Mouse (Mus musculus): ENCODE measurements around the gene Dstyk. TPM values are rescaled to one million over a fixed set of nuclear protein-coding genes. Genes with fewer than 3 reads are reported as not detected.
A peak's percentile ranks its signal among the peaks of the same experiment; 100 is the strongest.

Gene Dstyk
- polyA plus RNA-seq, 1 experiment from 2014 or later = 16.9 TPM

DNA sequence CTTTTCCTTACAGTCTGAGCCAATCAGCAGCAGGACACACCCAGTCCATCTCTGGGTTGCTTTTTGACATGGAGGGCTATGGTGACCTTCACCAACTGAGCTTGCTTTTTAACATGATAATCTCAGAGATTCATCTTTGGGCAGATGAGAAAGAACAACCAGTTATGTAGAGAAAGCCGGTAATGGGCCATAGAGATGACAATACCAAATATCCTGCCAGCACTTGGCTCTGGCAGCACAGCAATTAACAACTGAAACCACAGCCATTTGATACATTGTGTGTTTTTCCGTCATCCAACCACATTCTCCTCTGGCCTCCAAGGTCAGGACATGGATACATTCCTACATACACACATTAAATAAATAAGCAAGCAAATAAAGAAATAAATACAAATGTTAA is 53.7 kb downstream of the Dstyk start:
- H3K9ac ChIP-seq (replicated peaks; ENCODE audit: low read length) = no peak overlapping the region
- H3K4me1 ChIP-seq (ENCODE audit: insufficient read depth, low read length) = peaks cover 3% of the 10 kb centered on the region; the same call in 1 of the 2 replicates
- H3K4me2 ChIP-seq (replicated peaks; ENCODE audit: low read depth, low read length) = no peak overlapping the region
- H3K36me3 ChIP-seq (ENCODE audit: insufficient read depth, low read length) = peaks cover 5% of the 10 kb centered on the region; the same call in 1 of the 2 replicates
- no peak overlapping the region for H3K27ac ChIP-seq (ENCODE audit: low read length)
- H3K4me3 ChIP-seq (ENCODE audit: low read length) = no peak overlapping the region
- H3K27me3 ChIP-seq (ENCODE audit: insufficient read depth, low read length) = no peaks in the 10 kb centered on the region
- ATAC-seq (ENCODE audit: low FRiP score, low TSS enrichment) = no peak
- no peaks in the 10 kb centered on the region for H3K9me3 ChIP-seq (ENCODE audit: low read length)
- WGBS = 92% methylated on average over 2 of the region's 2 CpGs

DNA sequence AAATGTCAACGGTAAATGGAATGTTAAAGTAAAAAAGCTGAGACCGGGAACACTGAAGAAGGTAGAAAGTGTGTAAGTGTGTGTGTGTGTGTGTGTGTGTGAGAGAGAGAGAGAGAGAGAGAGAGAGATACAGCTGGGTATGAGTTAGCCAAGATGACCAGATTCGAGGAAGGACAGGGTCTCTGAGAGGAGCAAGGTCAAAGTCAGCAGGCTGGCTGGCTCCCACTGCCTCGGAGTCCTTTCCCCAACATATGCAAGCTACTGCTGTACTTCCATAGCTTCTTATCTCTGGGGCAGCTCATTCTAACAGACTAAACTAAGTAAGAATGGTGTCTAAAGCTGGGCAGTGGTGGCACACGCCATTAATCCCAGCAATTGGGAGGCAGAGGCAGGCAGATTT is 54.1 kb downstream of the Dstyk start:
- no peak for ATAC-seq (ENCODE audit: low FRiP score, low TSS enrichment)
- Histone ChIP-seq H3K4me1 (ENCODE audit: insufficient read depth, low read length) (peaks cover 3% of the 10 kb centered on the region; the same call in 1 of the 2 replicates), H3K9ac (replicated peaks; ENCODE audit: low read length) (no peak overlapping the region), H3K4me3 (ENCODE audit: low read length) (no peak overlapping the region), H3K4me2 (replicated peaks; ENCODE audit: low read depth, low read length) (no peak overlapping the region), H3K27ac (ENCODE audit: low read length) (no peak overlapping the region), H3K9me3 (ENCODE audit: low read length) (no peaks in the 10 kb centered on the region), H3K27me3 (ENCODE audit: insufficient read depth, low read length) (no peaks in the 10 kb centered on the region), H3K36me3 (ENCODE audit: insufficient read depth, low read length) (peaks cover 4% of the 10 kb centered on the region; the same call in 1 of the 2 replicates)
- 83% methylated on average over 5 of the region's 5 CpGs for WGBS

DNA sequence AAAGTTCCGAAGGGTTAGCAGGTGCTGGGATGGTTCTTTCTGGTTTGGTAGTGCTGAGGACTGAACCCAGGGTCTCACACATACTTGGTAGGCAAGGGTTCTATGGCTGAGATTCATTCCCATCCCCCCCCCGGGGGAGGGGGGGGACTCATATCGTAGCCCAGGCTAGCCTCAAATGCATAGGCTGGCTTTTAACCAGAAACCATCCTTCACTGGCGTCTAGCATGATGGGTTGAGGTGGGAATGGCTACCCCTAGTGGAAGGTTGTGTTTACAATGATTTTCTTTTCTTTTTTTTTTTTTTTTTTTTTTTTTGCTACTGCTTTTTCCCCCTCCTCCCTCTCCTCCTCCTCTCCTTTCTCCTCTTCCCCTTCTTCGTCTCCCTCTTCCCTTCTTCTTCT is 55.2 kb downstream of the Dstyk start:
- Histone ChIP-seq H3K9ac (replicated peaks; ENCODE audit: low read length) (no peak overlapping the region), H3K9me3 (ENCODE audit: low read length) (no peaks in the 10 kb centered on the region), H3K36me3 (ENCODE audit: insufficient read depth, low read length) (no peaks in the 10 kb centered on the region), H3K4me3 (ENCODE audit: low read length) (no peak overlapping the region), H3K4me2 (replicated peaks; ENCODE audit: low read depth, low read length) (no peak overlapping the region), H3K27ac (ENCODE audit: low read length) (no peak overlapping the region), H3K4me1 (ENCODE audit: insufficient read depth, low read length) (peaks cover 3% of the 10 kb centered on the region; the same call in 1 of the 2 replicates), H3K27me3 (ENCODE audit: insufficient read depth, low read length) (no peaks in the 10 kb centered on the region)
- WGBS = 58% methylated on average over 5 of the region's 5 CpGs
- no peak for ATAC-seq (ENCODE audit: low FRiP score, low TSS enrichment)

DNA sequence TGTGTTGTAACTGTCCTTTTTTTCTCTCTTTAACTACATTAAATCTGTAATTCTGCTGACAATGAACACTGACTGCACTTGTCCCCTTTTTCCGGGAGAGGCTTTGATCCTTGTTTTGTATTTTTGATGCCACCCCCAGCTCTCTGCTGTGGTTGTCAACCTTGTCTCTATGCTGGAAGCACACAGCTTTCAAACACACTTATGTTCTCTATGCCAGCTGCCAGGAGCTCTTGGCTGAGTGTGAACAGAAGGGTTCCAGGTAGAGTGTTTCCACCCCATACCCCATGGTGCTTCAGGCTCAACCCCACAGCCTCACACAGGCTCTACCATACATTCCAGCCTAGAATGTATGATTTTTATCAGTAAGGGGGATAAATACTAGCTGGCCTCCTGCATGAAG is 57.1 kb downstream of the Dstyk start:
- H3K36me3 ChIP-seq (ENCODE audit: insufficient read depth, low read length) = no peaks in the 10 kb centered on the region
- WGBS = 79% methylated on average over 1 of the region's 1 CpGs
- H3K9me3 ChIP-seq (ENCODE audit: low read length) = no peaks in the 10 kb centered on the region

DNA sequence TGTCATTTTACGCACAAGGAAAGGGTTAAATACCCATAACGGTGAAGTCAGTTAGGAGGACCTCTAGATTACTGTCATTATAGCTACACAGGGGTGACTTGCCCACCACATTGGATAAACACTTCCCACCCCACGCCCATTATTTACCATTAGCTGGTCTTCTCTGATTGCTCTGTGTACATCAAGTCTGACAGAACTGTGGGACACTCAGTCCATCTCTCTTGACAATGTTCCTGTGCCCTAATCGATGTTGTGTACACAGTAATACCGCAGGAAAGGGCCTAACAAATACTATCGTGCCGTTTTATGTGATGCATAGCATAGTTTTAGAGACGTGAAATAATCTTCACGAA is 59.2 kb downstream of the Dstyk start:
- Histone ChIP-seq H3K4me2 (replicated peaks; ENCODE audit: low read depth, low read length) (peak overlapping the region; percentile 75), H3K36me3 (ENCODE audit: insufficient read depth, low read length) (no peaks in the 10 kb centered on the region), H3K9me3 (ENCODE audit: low read length) (no peaks in the 10 kb centered on the region), H3K4me3 (ENCODE audit: low read length) (peak overlapping the region; percentile 88), H3K9ac (replicated peaks; ENCODE audit: low read length) (peak overlapping the region; percentile 92), H3K27me3 (ENCODE audit: insufficient read depth, low read length) (no peaks in the 10 kb centered on the region), H3K27ac (ENCODE audit: low read length) (peak overlapping the region; percentile 77; the same call in 1 of the 2 replicates), H3K4me1 (ENCODE audit: insufficient read depth, low read length) (peaks cover 12% of the 10 kb centered on the region)
- ATAC-seq (ENCODE audit: low FRiP score, low TSS enrichment) = peak; percentile 68
- WGBS = 5% methylated on average over 9 of the region's 9 CpGs

More for the DNA sequence above, 57.1 kb downstream of the Dstyk start:
- Histone ChIP-seq H3K4me1 (ENCODE audit: insufficient read depth, low read length) (peaks cover 12% of the 10 kb centered on the region), H3K9ac (replicated peaks; ENCODE audit: low read length) (no peak overlapping the region), H3K27me3 (ENCODE audit: insufficient read depth, low read length) (no peaks in the 10 kb centered on the region), H3K27ac (ENCODE audit: low read length) (no peak overlapping the region), H3K4me2 (replicated peaks; ENCODE audit: low read depth, low read length) (no peak overlapping the region), H3K4me3 (ENCODE audit: low read length) (no peak overlapping the region)
- ATAC-seq (ENCODE audit: low FRiP score, low TSS enrichment) = no peak

DNA sequence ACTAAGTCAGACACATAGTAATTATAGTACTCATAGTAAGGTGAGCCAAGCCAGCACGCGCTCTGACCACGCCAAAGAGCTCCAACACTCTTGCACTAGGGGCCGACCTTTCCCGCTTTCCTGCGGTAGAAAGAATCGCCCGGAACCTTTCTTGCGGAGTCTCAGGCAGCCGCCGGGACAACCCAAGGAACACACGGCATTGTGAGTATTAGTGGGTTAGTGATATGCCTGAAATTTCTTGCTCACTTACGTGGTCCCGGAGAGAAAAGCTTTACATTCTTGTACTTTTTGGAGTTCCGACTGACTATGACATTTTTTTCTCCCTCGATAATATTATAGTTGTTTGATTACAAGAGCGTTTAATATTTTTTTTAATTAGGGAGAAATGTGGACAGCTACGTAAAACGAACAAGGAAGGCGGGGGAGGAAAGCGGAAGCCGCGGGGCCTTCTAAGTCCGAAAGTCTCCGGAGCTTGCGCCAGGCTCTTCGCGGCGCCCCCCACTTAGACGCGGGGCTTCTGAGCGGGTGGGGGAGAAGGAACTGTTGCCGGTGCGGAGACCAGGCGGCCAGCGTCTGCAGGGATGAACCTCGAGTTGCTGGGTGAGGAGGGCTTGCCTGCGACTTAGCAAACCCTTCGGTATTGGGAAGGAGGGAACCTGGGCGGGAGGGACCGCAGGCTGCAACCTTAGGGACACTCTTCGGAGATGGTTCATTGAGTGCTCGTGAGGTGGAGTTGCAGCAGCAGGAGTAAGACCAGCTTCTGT is 59.8 kb downstream of the Dstyk start, which contains the start of gene Rbbp5:
Gene Rbbp5 (plus strand): TSS at position 438 of the 764 bp plus-strand sequence.
- H3K4me3 ChIP-seq (ENCODE audit: low read length) = peak within 1 kb of the TSS; percentile 88
- H3K9ac ChIP-seq (replicated peaks; ENCODE audit: low read length) = peak within 1 kb of the TSS; percentile 92
- H3K27me3 ChIP-seq (ENCODE audit: insufficient read depth, low read length) = no peaks in the 10 kb centered on the region
- H3K9me3 ChIP-seq (ENCODE audit: low read length) = no peaks in the 10 kb centered on the region
- WGBS = under 1% methylated on average over 43 of the region's 43 CpGs
- peak; percentile 92 for ATAC-seq (ENCODE audit: low FRiP score, low TSS enrichment)
- peak within 1 kb of the TSS; percentile 75 for H3K4me2 ChIP-seq (replicated peaks; ENCODE audit: low read depth, low read length)
- peaks cover 12% of the 10 kb centered on the region for H3K4me1 ChIP-seq (ENCODE audit: insufficient read depth, low read length)
- H3K27ac ChIP-seq (ENCODE audit: low read length) = peak within 1 kb of the TSS; percentile 77; the same call in 1 of the 2 replicates
- no peaks in the 10 kb centered on the region for H3K36me3 ChIP-seq (ENCODE audit: insufficient read depth, low read length)

DNA sequence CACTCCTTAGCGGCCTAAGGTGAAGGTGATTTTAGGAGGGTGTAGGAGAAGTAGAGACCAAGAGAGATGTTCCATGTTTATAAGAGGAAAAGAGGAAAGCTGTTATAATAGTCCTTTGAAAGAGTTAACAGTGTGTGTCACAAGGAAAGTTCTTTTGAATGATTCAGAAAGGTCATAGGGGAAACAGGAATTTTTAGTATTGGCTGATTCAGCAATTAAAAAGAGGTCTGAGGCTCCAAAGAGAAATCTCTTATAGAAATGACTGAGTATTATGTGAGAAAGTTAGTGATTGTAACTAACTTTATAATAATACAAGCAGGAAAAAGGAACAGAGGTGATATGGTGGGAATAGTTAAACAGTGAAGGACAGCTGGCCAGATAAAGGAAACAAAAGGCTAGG is 62.1 kb downstream of the Dstyk start:
- Histone ChIP-seq H3K4me1 (ENCODE audit: insufficient read depth, low read length) (peaks cover 12% of the 10 kb centered on the region), H3K36me3 (ENCODE audit: insufficient read depth, low read length) (no peaks in the 10 kb centered on the region), H3K27me3 (ENCODE audit: insufficient read depth, low read length) (no peaks in the 10 kb centered on the region), H3K9ac (replicated peaks; ENCODE audit: low read length) (no peak overlapping the region), H3K4me3 (ENCODE audit: low read length) (no peak overlapping the region), H3K9me3 (ENCODE audit: low read length) (no peaks in the 10 kb centered on the region), H3K27ac (ENCODE audit: low read length) (no peak overlapping the region), H3K4me2 (replicated peaks; ENCODE audit: low read depth, low read length) (no peak overlapping the region)
- WGBS = 95% methylated on average over 1 of the region's 1 CpGs
- ATAC-seq (ENCODE audit: low FRiP score, low TSS enrichment) = no peak

DNA sequence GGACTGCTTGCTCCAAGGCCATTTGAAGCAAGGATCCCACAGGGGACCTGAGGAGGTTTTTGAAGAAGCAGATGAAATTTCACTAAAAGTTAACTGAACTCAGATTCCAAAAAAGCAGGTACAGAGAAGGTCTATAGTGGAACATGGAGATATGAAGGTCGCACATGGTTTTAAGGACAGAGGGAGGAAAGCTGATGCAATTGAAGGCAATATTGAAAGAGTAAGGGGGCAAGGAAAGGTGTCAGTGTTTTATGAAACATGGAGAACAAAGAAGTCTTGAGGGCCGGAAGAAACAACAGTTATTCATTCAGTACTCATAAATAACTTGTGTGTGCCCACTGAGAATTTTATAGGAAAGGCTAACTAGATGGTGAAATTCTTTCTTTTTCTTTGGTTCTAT is 64.3 kb downstream of the Dstyk start:
- H3K27me3 ChIP-seq (ENCODE audit: insufficient read depth, low read length) = no peaks in the 10 kb centered on the region
- peaks cover 12% of the 10 kb centered on the region for H3K4me1 ChIP-seq (ENCODE audit: insufficient read depth, low read length)
- H3K9ac ChIP-seq (replicated peaks; ENCODE audit: low read length) = no peak overlapping the region
- H3K9me3 ChIP-seq (ENCODE audit: low read length) = no peaks in the 10 kb centered on the region
- no peak overlapping the region for H3K4me2 ChIP-seq (replicated peaks; ENCODE audit: low read depth, low read length)
- 0 out of 2 replicates have a peak, but pooled peaks cover 6% of the 10 kb centered on the region for H3K36me3 ChIP-seq (ENCODE audit: insufficient read depth, low read length)
- no peak for ATAC-seq (ENCODE audit: low FRiP score, low TSS enrichment)
- WGBS = 79% methylated on average over 2 of the region's 2 CpGs
- no peak overlapping the region for H3K4me3 ChIP-seq (ENCODE audit: low read length)
- H3K27ac ChIP-seq (ENCODE audit: low read length) = no peak overlapping the region

DNA sequence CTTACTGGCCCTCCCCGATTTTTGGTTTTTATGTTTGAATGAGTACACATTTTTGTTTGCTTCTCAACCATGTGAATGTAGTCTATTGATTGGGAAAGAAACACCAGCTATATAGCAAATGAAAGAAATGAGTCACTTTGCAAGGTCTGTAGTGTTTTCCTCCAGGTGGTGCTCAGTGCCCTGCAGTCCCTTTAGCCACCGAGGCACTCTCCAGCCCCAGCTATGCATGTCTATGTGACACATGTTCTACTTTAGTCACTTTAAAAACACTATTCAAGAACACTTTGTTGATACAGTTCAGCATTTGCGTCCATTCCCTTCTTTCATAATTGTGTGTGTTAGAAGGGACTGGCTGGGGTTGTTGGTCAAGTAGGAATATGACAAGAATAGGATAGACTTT is 65.9 kb downstream of the Dstyk start:
- Histone ChIP-seq H3K27ac (ENCODE audit: low read length) (no peak overlapping the region), H3K36me3 (ENCODE audit: insufficient read depth, low read length) (peaks cover 15% of the 10 kb centered on the region), H3K9ac (replicated peaks; ENCODE audit: low read length) (no peak overlapping the region), H3K4me3 (ENCODE audit: low read length) (no peak overlapping the region), H3K27me3 (ENCODE audit: insufficient read depth, low read length) (no peaks in the 10 kb centered on the region), H3K4me2 (replicated peaks; ENCODE audit: low read depth, low read length) (no peak overlapping the region), H3K4me1 (ENCODE audit: insufficient read depth, low read length) (peaks cover 8% of the 10 kb centered on the region), H3K9me3 (ENCODE audit: low read length) (no peaks in the 10 kb centered on the region)
- 81% methylated on average over 3 of the region's 3 CpGs for WGBS
- ATAC-seq (ENCODE audit: low FRiP score, low TSS enrichment) = no peak

DNA sequence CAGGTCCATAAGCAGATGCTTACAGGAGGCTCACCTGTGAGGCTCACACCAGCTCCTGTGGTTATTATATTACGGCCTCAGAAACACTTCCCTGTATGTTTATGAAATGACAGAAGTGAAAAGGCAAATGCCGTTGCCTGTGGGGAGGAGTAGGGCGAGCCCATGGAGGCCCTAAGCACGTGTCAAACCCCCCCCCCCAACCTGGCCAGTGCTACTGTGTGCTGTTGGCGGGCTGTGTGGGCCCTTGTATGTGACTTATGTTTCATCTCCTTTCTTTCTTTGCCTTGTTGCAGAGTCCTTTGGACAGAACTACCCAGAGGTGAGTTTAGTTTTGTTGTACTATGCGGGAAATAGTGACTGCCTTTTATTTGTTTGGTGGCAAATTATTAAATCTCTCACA is 66.4 kb downstream of the Dstyk start:
- ATAC-seq (ENCODE audit: low FRiP score, low TSS enrichment) = no peak

More for the DNA sequence above, 66.4 kb downstream of the Dstyk start:
- H3K9me3 ChIP-seq (ENCODE audit: low read length) = no peaks in the 10 kb centered on the region
- no peak overlapping the region for H3K9ac ChIP-seq (replicated peaks; ENCODE audit: low read length)
- no peak overlapping the region for H3K4me2 ChIP-seq (replicated peaks; ENCODE audit: low read depth, low read length)
- H3K36me3 ChIP-seq (ENCODE audit: insufficient read depth, low read length) = peaks cover 19% of the 10 kb centered on the region
- H3K27me3 ChIP-seq (ENCODE audit: insufficient read depth, low read length) = no peaks in the 10 kb centered on the region
- H3K27ac ChIP-seq (ENCODE audit: low read length) = no peak overlapping the region
- 87% methylated on average over 6 of the region's 6 CpGs for WGBS
- H3K4me1 ChIP-seq (ENCODE audit: insufficient read depth, low read length) = peaks cover 2% of the 10 kb centered on the region; the same call in 1 of the 2 replicates
- no peak overlapping the region for H3K4me3 ChIP-seq (ENCODE audit: low read length)

All from kidney, embryonic 16.5 days (tissue).